Mouse (Mus musculus) lung, embryonic 16.5 days (tissue): ENCODE measurements around the gene Lmcd1. TPM values are rescaled to one million over a fixed set of nuclear protein-coding genes. Genes with fewer than 3 reads are reported as not detected.

ENCODE experiments used
- ATAC-seq: fragments of 200-750 bp; cut with Nextera tagmentation; 2 replicates; pipeline ENCODE4 v1.8.0; 2017; ENCODE audit warnings: low read depth, mild to moderate bottlenecking, moderate library complexity
- H3K27ac ChIP-seq: fragments of 300-500 bp; sonication (generic); 2 replicates; pipeline ENCODE4 v1.5.1; 2014; ENCODE audit warnings: mild to moderate bottlenecking, control low read depth, low read length
- H3K27me3 ChIP-seq: fragments of 300-500 bp; sonication (generic); 2 replicates; pipeline ENCODE4 v1.6.1; 2014; ENCODE audit warnings: low read depth, low read length, mixed read lengths; ENCODE audit not compliant: control insufficient read depth, insufficient read depth
- H3K36me3 ChIP-seq: fragments of 300-500 bp; sonication (generic); 2 replicates; pipeline ENCODE4 v1.6.1; 2014; ENCODE audit warnings: low read length; ENCODE audit not compliant: control insufficient read depth, insufficient read depth
- H3K4me1 ChIP-seq: fragments of 300-500 bp; sonication (generic); replicated peaks from 2 replicates; pipeline ENCODE4 v1.6.1; 2014; ENCODE audit warnings: low read length, mixed read lengths; ENCODE audit not compliant: control insufficient read depth, insufficient read depth
- H3K4me2 ChIP-seq: fragments of 300-500 bp; sonication (generic); 2 replicates; pipeline ENCODE4 v1.6.1; 2014; ENCODE audit warnings: low read depth, low read length, control low read depth
- H3K4me3 ChIP-seq: fragments of 300-500 bp; sonication (generic); 2 replicates; pipeline ENCODE4 v1.5.1; 2014; ENCODE audit warnings: mild to moderate bottlenecking, low read length, control low read depth
- H3K9ac ChIP-seq: fragments of 300-500 bp; sonication (generic); 2 replicates; pipeline ENCODE4 v1.6.1; 2014; ENCODE audit warnings: low read length, control low read depth
- H3K9me3 ChIP-seq: fragments of 300-500 bp; sonication (generic); 2 replicates; pipeline ENCODE4 v1.6.1; 2016; ENCODE audit warnings: low read length; ENCODE audit not compliant: control insufficient read depth
- WGBS: fragments of 180-500 bp; shearing (Covaris S2); extraction: QIAGEN DNeasy Blood & Tissue Kit; methylation state at CpG from one replicate; pipeline ENCODE4 v1.1.7; 2014; 5-methylcytosine and 5-hydroxymethylcytosine counted together
- polyA plus RNA-seq: library from polyadenylated mRNA; unstranded; fragments of >200 nt; fragmentation: Nextera tagmentation; extraction: Ambion mirVana; gene quantifications from 2 replicates; pipeline ENCODE4 v1.2.1, GENCODE M21; 2015

Lmcd1 gene
- polyA plus RNA-seq, 1 experiment from 2014 or later, result 33.4 TPM

DNA sequence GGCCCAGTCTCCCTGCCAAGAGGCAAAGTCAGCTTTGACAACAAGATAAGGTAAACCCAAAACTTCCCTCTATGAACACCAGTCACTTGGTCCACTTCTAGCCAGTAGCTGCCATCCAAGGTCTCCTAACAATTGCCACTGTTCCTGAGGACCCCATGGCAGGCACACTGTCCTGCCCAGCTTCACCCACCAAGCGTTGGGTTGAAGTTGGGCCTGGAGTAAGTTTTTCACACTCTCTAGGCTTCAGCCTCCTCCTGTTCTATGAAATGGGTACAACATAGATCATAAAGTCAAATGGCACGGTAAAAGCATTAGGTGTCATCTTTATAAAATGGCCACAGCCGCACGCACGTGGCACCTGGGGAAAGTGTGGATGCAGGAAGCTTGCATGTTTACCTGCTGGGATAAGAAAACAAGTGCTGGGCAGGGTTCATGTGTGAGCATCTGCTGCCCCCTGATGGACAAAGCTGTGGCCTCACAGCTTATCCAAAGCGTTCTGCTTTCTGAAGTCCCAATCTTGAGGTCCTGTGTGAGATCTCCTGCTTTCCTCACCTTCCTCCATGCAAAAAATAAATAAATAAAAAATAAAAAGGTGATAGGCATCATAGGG lies 88.9 kb downstream of the Lmcd1 start:
- Histone ChIP-seq H3K4me1 (no peaks in the 10 kb centered on the region), H3K9me3 (no peaks in the 10 kb centered on the region), H3K9ac (no peak overlapping the region), H3K36me3 (no peaks in the 10 kb centered on the region), H3K27me3 (no peaks in the 10 kb centered on the region), H3K4me2 (no peak overlapping the region), H3K27ac (no peak overlapping the region), H3K4me3 (no peak overlapping the region)
- WGBS, result 29% methylated on average over 6 of the region's 6 CpGs
- ATAC-seq, result peak; percentile 57; the same call in 1 of the 2 replicates

DNA sequence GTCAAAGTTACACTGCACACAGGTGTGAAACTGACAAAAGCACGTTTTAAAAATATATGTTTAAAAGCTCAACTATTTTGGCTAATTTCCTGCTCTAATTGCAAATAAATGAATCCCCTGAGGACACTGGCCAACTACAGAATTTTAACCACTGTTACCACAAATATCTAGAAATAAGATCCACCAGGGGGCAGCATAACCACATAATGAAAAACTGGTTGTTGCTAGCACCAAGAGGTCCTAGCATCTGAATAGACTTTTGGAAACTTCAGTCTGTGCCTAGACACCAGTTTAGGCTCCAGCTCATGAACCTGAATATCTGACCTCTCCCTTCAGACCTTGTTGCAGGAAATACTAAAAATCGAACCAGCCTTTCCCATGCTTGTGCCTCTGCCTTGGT lies 91.0 kb downstream of the Lmcd1 start:
- H3K4me3 ChIP-seq, result no peak overlapping the region
- no peaks in the 10 kb centered on the region for H3K36me3 ChIP-seq
- H3K4me1 ChIP-seq, result no peaks in the 10 kb centered on the region
- peak; percentile 28; the same call in 1 of the 2 replicates for ATAC-seq
- H3K27me3 ChIP-seq, result no peaks in the 10 kb centered on the region
- WGBS, result 48% methylated on average over 2 of the region's 2 CpGs
- H3K9ac ChIP-seq, result no peak overlapping the region
- H3K4me2 ChIP-seq, result no peak overlapping the region
- no peaks in the 10 kb centered on the region for H3K9me3 ChIP-seq
- H3K27ac ChIP-seq, result no peak overlapping the region

DNA sequence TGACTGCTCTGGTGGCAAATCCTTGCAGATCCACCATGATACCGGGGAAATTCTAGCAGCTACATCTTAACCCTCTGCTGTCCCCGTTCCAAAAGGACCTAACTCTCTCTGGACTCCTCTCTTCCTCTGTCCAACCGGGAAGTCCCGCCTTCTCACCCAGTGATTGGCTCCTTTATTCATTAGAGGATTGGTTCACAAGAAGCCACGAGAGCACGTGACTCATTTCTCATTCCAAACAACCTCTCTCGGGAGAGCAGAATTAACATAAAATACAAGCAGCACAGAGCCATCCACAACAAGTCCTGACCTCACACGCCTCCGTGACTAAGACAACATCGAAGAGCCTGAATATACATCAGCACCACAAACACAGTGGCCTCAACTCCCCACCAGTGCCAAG lies 91.7 kb downstream of the Lmcd1 start:
- Histone ChIP-seq H3K4me1 (no peaks in the 10 kb centered on the region), H3K9ac (no peak overlapping the region), H3K9me3 (no peaks in the 10 kb centered on the region), H3K36me3 (no peaks in the 10 kb centered on the region), H3K27ac (no peak overlapping the region), H3K27me3 (no peaks in the 10 kb centered on the region), H3K4me2 (no peak overlapping the region), H3K4me3 (no peak overlapping the region)
- 80% methylated on average over 10 of the region's 10 CpGs for WGBS
- ATAC-seq, result no peak

GRCm38 (mm10) chr6:112373886-112374585 lies 100.5 kb downstream of the Lmcd1 start:
- ATAC-seq, result peak; percentile 50; the same call in 1 of the 2 replicates
- WGBS, result 39% methylated on average over 8 of the region's 8 CpGs

DNA sequence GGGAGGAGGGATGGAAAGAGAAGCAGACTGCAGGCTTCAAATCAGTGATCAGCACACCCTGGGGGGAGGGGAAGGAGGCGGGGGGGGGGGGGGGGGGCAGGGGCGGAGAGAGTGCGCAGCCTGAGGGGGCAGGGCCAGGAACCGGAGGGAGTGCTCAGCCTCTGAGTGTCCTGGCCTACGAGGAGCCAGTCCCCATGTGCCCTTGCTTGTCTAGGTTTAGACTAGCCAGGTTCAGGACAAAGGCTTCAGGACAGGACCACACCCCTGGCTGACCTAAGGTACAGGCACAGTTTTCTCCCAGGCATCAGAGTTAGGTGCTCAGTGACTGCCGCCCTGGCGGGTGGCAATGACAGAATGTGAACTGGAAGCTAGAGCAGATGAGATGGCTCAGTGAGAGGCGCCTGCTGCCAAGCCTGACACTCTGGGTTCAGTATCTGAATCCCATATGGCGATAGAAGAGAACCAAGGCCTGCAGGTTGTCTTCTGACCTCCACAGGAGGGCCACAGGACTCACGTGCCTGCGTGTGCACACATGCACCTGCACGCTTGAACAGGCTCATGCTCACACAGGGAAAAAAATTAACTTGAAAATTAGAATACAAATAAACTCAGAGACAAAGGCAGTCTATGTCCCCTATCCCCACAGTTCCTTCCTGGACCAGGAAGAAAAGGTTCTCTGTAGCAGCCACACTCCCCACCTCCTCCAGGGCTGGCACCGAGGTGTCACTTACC lies 102.3 kb downstream of the Lmcd1 start:
- peak; percentile 39; the same call in 1 of the 2 replicates for ATAC-seq
- no peak overlapping the region for H3K27ac ChIP-seq
- H3K4me2 ChIP-seq, result no peak overlapping the region

More at GRCm38 (mm10) chr6:112373886-112374585, 100.5 kb downstream of the Lmcd1 start:
- H3K4me2 ChIP-seq, result no peak overlapping the region
- no peaks in the 10 kb centered on the region for H3K4me1 ChIP-seq
- H3K27ac ChIP-seq, result no peak overlapping the region
- H3K36me3 ChIP-seq, result no peaks in the 10 kb centered on the region
- H3K27me3 ChIP-seq, result no peaks in the 10 kb centered on the region
- H3K9me3 ChIP-seq, result no peaks in the 10 kb centered on the region
- H3K9ac ChIP-seq, result no peak overlapping the region
- H3K4me3 ChIP-seq, result no peak overlapping the region

DNA sequence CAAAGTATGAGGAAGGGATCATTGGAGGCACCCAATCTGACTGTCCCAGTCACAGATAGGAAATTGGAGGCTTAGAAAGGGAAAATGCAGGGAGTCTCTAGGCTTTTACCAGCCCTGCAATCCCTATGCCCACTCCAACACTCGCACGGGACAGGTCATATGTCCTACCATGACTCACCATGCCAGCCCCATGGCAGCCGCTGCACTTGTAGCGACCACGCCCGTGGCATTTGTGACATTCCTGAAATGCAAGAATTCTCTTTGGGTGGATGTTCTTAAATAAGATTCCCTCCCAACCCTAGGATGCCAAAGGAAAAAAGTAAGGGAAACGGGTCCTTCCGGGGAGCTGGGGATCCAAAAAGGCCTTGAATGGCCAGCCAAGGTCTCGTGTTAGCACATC lies 105.5 kb downstream of the Lmcd1 start:
- WGBS, result 80% methylated on average over 9 of the region's 9 CpGs
- Histone ChIP-seq H3K27ac (no peak overlapping the region), H3K4me3 (no peak overlapping the region), H3K4me1 (peaks cover 4% of the 10 kb centered on the region), H3K9ac (no peak overlapping the region), H3K9me3 (no peaks in the 10 kb centered on the region), H3K4me2 (no peak overlapping the region), H3K36me3 (no peaks in the 10 kb centered on the region), H3K27me3 (no peaks in the 10 kb centered on the region)
- no peak for ATAC-seq

More for the DNA sequence above, 102.3 kb downstream of the Lmcd1 start:
- WGBS, result 52% methylated on average over 11 of the region's 13 CpGs
- Histone ChIP-seq H3K9ac (no peak overlapping the region), H3K4me1 (no peaks in the 10 kb centered on the region), H3K36me3 (no peaks in the 10 kb centered on the region), H3K4me3 (no peak overlapping the region), H3K9me3 (no peaks in the 10 kb centered on the region), H3K27me3 (no peaks in the 10 kb centered on the region)

Other genes with a start within 250 kb of the Lmcd1 start
- gene Ssu2, start 114.3 kb downstream of the Lmcd1 start, polyA plus RNA-seq, result 4.8 and 5.5 TPM in 2 replicates
- gene Cav3, start 185.7 kb downstream of the Lmcd1 start, polyA plus RNA-seq, result 4.9 and 7.0 TPM in 2 replicates
- gene Oxtr, start 216.2 kb downstream of the Lmcd1 start, polyA plus RNA-seq, result 0.15 and 0.16 TPM in 2 replicates